Mouse (Mus musculus): ENCODE results near the gene Xrcc1.

- TF ChIP-seq POLR2A (IDR thresholded peaks at IDR 0.05; ENCODE audit: insufficient read depth, low read depth, low read length) = no peak
- peak; percentile 56; the same call in 1 of the 2 replicates for TF ChIP-seq CTCF (IDR thresholded peaks at IDR 0.05; ENCODE audit: insufficient read depth, low read depth, low read length)
Measured at GRCm38 (mm10) chr7:24531211-24531971, 14.7 kb upstream of the Xrcc1 start.

Measured in olfactory bulb, adult 2 months (tissue).